Mouse (Mus musculus) hindbrain, embryonic 12.5 days (tissue): ENCODE data around the gene Abtb1. TPM values are rescaled to one million over a fixed set of nuclear protein-coding genes. Genes with fewer than 3 reads are reported as not detected.

Experiments
- ATAC-seq: fragments of 200-750 bp; cut with Nextera tagmentation; 2 replicates; pipeline ENCODE4 v1.8.0; 2017; ENCODE audit warnings: moderate TSS enrichment; ENCODE audit not compliant: low FRiP score
- H3K27ac ChIP-seq: fragments of 300-500 bp; sonication (generic); 2 replicates; pipeline ENCODE4 v1.5.1; 2016; ENCODE audit warnings: mild to moderate bottlenecking
- H3K27me3 ChIP-seq: fragments of 300-500 bp; sonication (generic); 2 replicates; pipeline ENCODE4 v1.6.1; 2016; ENCODE audit warnings: mild to moderate bottlenecking
- H3K36me3 ChIP-seq: fragments of 300-500 bp; sonication (generic); 2 replicates; pipeline ENCODE4 v1.6.1; 2016; ENCODE audit warnings: mild to moderate bottlenecking
- H3K4me1 ChIP-seq: fragments of 300-500 bp; sonication (generic); 2 replicates; pipeline ENCODE4 v1.6.1; 2016
- H3K4me2 ChIP-seq: fragments of 300-500 bp; sonication (generic); replicated peaks from 2 replicates; pipeline ENCODE4 v1.6.1; 2016; ENCODE audit warnings: mild to moderate bottlenecking
- H3K4me3 ChIP-seq: fragments of 300-500 bp; sonication (generic); 2 replicates; pipeline ENCODE4 v1.5.1; 2016; ENCODE audit warnings: mild to moderate bottlenecking
- H3K9ac ChIP-seq: fragments of 300-500 bp; sonication (generic); 2 replicates; pipeline ENCODE4 v1.6.1; 2016; ENCODE audit warnings: mild to moderate bottlenecking, moderate library complexity
- H3K9me3 ChIP-seq: fragments of 300-500 bp; sonication (generic); replicated peaks from 2 replicates; pipeline ENCODE4 v1.6.1; 2016; ENCODE audit warnings: mild to moderate bottlenecking
- WGBS: fragments of 180-500 bp; shearing (Covaris S2); methylation state at CpG from one replicate; pipeline ENCODE4 v1.1.7; 2016; 5-methylcytosine and 5-hydroxymethylcytosine counted together
- polyA plus RNA-seq: library from polyadenylated mRNA; unstranded; fragments of >200 nt; fragmentation: Nextera tagmentation; extraction: Ambion mirVana; gene quantifications from 2 replicates; pipeline ENCODE4 v1.2.1, GENCODE M21; 2016

The Abtb1 gene
- polyA plus RNA-seq, 1 experiment from 2014 or later, result 32.1 TPM

GRCm38 (mm10) chr6:88838613-88839012 lies 3.2 kb downstream of the Abtb1 start:
- Histone ChIP-seq H3K27me3 (no peaks in the 10 kb centered on the region), H3K36me3 (peaks cover 47% of the 10 kb centered on the region), H3K9me3 (no peaks in the 10 kb centered on the region), H3K27ac (no peak overlapping the region), H3K4me1 (peaks cover 23% of the 10 kb centered on the region), H3K4me2 (no peak overlapping the region), H3K4me3 (no peak overlapping the region), H3K9ac (no peak overlapping the region)
- 90% methylated on average over 10 of the region's 10 CpGs for WGBS
- no peak for ATAC-seq

DNA sequence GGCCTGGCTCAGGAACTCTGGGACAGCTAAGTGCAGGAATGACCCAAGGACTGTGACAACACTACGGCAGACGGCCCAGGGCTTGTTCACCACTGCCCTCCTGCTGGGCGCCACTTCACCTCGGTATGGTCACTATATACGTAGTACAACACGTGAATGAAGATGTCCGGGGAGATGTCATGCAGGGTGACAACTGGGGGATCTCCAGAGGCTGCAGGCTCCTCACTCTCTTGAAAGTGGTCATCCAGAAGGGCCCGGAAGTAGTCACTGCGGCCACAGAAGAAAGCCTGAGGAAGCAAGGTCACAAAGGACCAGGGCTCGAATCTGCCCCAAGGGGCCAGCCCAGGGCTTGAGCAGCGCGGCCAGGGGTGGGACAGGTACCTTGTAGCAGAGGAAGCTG lies 3.8 kb downstream of the Abtb1 start:
- no peak overlapping the region for H3K27ac ChIP-seq
- H3K4me2 ChIP-seq, result no peak overlapping the region
- ATAC-seq, result no peak
- WGBS, result 90% methylated on average over 12 of the region's 12 CpGs
- no peak overlapping the region for H3K9ac ChIP-seq
- no peaks in the 10 kb centered on the region for H3K9me3 ChIP-seq
- no peaks in the 10 kb centered on the region for H3K27me3 ChIP-seq
- peaks cover 46% of the 10 kb centered on the region for H3K36me3 ChIP-seq
- peaks cover 20% of the 10 kb centered on the region for H3K4me1 ChIP-seq
- no peak overlapping the region for H3K4me3 ChIP-seq

GRCm38 (mm10) chr6:88836178-88836819 lies 5.5 kb downstream of the Abtb1 start:
- Histone ChIP-seq H3K4me2 (no peak overlapping the region), H3K27me3 (no peaks in the 10 kb centered on the region), H3K36me3 (peaks cover 45% of the 10 kb centered on the region), H3K27ac (no peak overlapping the region), H3K4me3 (no peak overlapping the region), H3K9ac (no peak overlapping the region), H3K4me1 (peaks cover 14% of the 10 kb centered on the region), H3K9me3 (no peaks in the 10 kb centered on the region)
- ATAC-seq, result no peak
- WGBS, result 90% methylated on average over 28 of the region's 28 CpGs

GRCm38 (mm10) chr6:88835047-88835446 lies 6.7 kb downstream of the Abtb1 start:
- ATAC-seq, result no peak
- H3K36me3 ChIP-seq, result peaks cover 45% of the 10 kb centered on the region
- 73% methylated on average over 5 of the region's 5 CpGs for WGBS
- no peak overlapping the region for H3K27ac ChIP-seq
- no peak overlapping the region for H3K9ac ChIP-seq
- H3K4me1 ChIP-seq, result peaks cover 5% of the 10 kb centered on the region; the same call in 1 of the 2 replicates
- H3K4me2 ChIP-seq, result no peak overlapping the region
- no peaks in the 10 kb centered on the region for H3K27me3 ChIP-seq
- H3K4me3 ChIP-seq, result no peak overlapping the region
- H3K9me3 ChIP-seq, result no peaks in the 10 kb centered on the region

GRCm38 (mm10) chr6:88833340-88834140 lies 8.2 kb downstream of the Abtb1 start:
- H3K27ac ChIP-seq, result no peak overlapping the region
- no peaks in the 10 kb centered on the region for H3K9me3 ChIP-seq
- H3K4me1 ChIP-seq, result peaks cover 5% of the 10 kb centered on the region; the same call in 1 of the 2 replicates
- 81% methylated on average over 5 of the region's 5 CpGs for WGBS
- H3K4me3 ChIP-seq, result no peak overlapping the region
- no peaks in the 10 kb centered on the region for H3K27me3 ChIP-seq
- no peak overlapping the region for H3K9ac ChIP-seq
- no peak overlapping the region for H3K4me2 ChIP-seq
- peaks cover 34% of the 10 kb centered on the region for H3K36me3 ChIP-seq
- no peak for ATAC-seq

DNA sequence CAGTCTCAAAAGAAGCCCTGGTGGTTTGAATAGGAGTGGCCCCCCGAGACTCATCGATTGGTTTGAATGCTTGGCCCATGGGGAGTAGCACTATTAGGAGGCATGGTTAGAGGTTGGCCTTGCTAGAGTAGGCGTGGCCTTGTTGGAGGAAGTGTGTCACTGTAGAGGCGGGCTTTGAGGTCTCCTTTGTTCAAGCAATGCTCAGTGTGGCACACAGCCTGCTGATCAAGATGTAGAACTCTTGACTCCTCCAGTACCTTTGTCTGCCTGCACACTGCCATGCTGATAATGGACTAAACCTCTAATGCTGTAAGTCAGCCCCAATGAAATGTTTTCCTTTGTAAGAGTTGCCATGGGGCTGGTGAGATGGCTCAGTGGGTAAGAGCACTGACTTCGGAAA lies 9.1 kb downstream of the Abtb1 start:
- no peak overlapping the region for H3K4me3 ChIP-seq
- WGBS, result 78% methylated on average over 5 of the region's 5 CpGs
- H3K36me3 ChIP-seq, result peaks cover 26% of the 10 kb centered on the region
- H3K27me3 ChIP-seq, result no peaks in the 10 kb centered on the region
- H3K27ac ChIP-seq, result no peak overlapping the region
- no peaks in the 10 kb centered on the region for H3K9me3 ChIP-seq
- peak; percentile 33; the same call in 1 of the 2 replicates for ATAC-seq
- H3K4me2 ChIP-seq, result no peak overlapping the region
- no peak overlapping the region for H3K9ac ChIP-seq
- peaks cover 5% of the 10 kb centered on the region; the same call in 1 of the 2 replicates for H3K4me1 ChIP-seq

GRCm38 (mm10) chr6:88831456-88831855 lies 10.3 kb downstream of the Abtb1 start:
- peaks cover 13% of the 10 kb centered on the region for H3K4me1 ChIP-seq
- peaks cover 14% of the 10 kb centered on the region for H3K36me3 ChIP-seq
- H3K27me3 ChIP-seq, result no peaks in the 10 kb centered on the region
- WGBS, result 25% methylated on average over 8 of the region's 8 CpGs
- no peak overlapping the region for H3K4me2 ChIP-seq
- no peaks in the 10 kb centered on the region for H3K9me3 ChIP-seq
- H3K27ac ChIP-seq, result no peak overlapping the region
- H3K4me3 ChIP-seq, result no peak overlapping the region
- no peak overlapping the region for H3K9ac ChIP-seq
- ATAC-seq, result peak; percentile 29; the same call in 1 of the 2 replicates

DNA sequence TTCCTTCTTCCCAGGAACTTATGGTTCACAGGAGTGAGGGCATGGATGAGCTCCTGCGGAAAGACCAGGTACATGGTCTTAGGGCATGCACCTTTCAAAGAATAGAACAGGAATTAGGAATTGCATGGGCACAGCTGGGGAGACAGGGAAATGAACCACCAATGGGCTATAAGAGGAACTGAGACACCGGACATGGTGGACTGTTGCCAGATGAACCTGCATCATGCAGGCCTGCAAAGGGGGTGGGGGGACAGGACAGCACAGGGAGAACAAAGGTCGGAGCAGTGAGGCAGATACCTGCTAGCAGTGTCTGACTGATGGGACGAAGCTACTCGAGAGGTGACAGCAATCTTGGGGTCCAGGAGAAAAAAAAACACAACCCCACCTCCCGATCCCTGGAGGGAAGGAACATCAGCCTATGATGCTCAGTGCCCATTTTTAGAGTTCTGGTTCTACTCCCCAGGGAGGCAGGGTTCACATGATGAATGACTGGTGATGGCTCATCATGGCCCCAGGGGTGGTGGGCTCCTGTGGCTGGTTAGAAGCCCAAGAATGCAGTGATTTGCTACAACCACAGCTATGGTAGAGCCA lies 11.6 kb downstream of the Abtb1 start:
- no peak for ATAC-seq
- H3K4me2 ChIP-seq, result no peak overlapping the region

DNA sequence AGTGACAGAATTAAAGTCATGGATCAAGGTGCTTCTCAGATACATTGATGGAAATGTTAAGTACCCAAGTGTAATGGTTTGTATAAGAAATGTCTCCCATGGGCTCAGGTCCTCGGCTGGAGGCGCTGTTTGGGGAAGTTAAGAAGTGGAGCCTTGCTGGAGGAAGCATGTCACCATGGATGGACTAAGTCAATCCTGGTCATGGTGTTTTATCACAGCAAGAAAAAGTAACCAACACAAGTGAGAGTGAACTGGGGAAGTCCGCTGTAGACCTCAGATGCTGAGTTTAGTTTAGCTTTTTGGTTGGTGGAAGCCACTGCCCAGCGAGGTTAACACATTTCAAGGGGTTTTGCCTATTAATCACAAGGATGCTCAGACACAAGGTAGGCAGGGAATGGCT lies 12.2 kb downstream of the Abtb1 start:
- WGBS, result 89% methylated on average over 4 of the region's 4 CpGs
- H3K4me2 ChIP-seq, result no peak overlapping the region
- H3K4me3 ChIP-seq, result no peak overlapping the region
- ATAC-seq, result no peak
- no peaks in the 10 kb centered on the region for H3K36me3 ChIP-seq
- H3K27ac ChIP-seq, result no peak overlapping the region
- no peaks in the 10 kb centered on the region for H3K27me3 ChIP-seq
- peaks cover 14% of the 10 kb centered on the region for H3K4me1 ChIP-seq
- no peaks in the 10 kb centered on the region for H3K9me3 ChIP-seq
- H3K9ac ChIP-seq, result no peak overlapping the region

More for the DNA sequence above, 11.6 kb downstream of the Abtb1 start:
- WGBS, result 86% methylated on average over 6 of the region's 6 CpGs
- Histone ChIP-seq H3K4me3 (no peak overlapping the region), H3K27ac (no peak overlapping the region), H3K4me1 (peaks cover 14% of the 10 kb centered on the region), H3K36me3 (0 out of 2 replicates have a peak, but pooled peaks cover 3% of the 10 kb centered on the region), H3K27me3 (no peaks in the 10 kb centered on the region), H3K9ac (no peak overlapping the region), H3K9me3 (no peaks in the 10 kb centered on the region)

DNA sequence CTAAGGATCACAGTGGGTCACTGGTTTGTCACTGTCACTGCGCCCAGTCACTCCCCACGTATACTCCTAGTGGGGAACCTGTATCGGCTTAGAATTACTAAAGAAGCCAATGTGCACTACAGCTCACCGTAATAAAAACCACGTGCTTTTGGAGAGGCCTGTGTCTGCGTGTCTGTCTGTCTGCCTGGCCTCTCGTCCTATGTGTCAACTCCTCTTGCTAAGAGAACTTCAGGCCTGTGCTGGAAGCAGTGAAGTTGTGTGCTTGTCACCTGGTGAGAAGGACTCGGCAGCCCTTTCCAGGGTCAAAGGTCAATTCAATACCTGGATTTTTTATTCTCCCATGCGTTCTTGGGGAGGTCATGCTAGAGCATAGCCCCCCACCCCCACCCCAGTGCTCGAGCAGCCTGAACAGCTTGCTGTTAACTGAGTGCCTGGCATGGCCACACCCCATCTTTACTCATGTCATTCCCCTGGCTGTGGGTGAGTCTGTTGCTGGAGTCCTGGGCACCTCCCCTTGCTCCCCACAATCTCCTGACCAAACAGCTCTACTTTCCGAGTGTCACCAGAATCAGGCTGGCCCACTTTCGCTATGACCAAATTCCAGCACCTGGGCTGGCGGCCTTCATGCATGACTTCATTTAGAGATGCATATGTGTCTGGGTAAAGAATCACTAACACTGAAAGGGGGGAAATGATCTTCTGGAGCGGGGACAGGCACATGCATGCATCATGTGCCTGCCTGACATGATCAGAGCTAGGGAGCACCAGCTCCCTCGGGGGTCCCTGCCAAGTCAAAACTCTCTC lies 13.4 kb downstream of the Abtb1 start:
- WGBS, result 67% methylated on average over 15 of the region's 15 CpGs

DNA sequence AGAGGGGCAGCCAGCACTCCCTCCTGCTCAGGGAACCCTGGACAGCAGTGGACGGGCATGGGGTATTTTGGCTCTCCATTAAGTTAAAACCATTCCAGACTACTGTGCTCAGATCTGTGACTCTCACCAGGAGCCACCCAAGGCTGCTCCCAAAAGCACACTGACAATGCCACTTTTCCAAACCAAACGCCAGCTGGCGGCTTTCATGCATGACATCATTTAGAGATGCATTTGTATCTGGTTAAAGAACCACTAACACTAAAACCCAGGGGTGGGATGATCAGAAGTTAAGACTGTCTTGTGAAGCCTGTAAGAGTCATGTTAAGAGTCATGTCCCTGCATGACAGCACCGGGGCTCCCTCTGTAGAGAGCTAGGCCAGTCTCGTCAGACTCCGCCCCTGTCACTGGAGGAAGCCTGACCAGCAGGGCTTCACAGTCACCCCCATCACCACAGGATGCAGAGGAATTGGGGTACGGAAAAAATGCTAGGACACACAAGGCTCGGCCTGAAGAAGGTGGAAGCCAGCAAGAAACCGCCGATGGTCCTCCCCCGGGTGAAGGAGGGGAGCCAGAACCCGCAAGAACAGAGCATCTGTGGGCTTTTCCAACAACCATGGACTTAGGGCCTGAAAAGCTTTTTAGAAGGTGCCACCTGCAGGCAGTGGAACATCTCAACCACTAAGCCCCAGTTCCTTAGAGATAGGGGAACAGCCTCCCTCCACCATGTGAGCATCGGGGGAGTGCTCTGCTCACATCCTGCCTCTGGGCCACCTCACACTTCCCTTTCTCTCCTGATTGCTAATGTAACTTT lies 14.2 kb downstream of the Abtb1 start:
- Histone ChIP-seq H3K9ac (no peak overlapping the region), H3K4me3 (no peak overlapping the region), H3K27ac (no peak overlapping the region), H3K4me1 (peaks cover 12% of the 10 kb centered on the region), H3K9me3 (no peaks in the 10 kb centered on the region), H3K36me3 (no peaks in the 10 kb centered on the region), H3K27me3 (no peaks in the 10 kb centered on the region), H3K4me2 (no peak overlapping the region)
- no peak for ATAC-seq
- 58% methylated on average over 13 of the region's 13 CpGs for whole genome bisulfite sequencing

More for the DNA sequence above, 13.4 kb downstream of the Abtb1 start:
- no peak overlapping the region for H3K9ac ChIP-seq
- H3K9me3 ChIP-seq, result no peaks in the 10 kb centered on the region
- no peak overlapping the region for H3K27ac ChIP-seq
- no peak overlapping the region for H3K4me2 ChIP-seq
- H3K36me3 ChIP-seq, result no peaks in the 10 kb centered on the region
- H3K4me1 ChIP-seq, result peaks cover 12% of the 10 kb centered on the region
- no peaks in the 10 kb centered on the region for H3K27me3 ChIP-seq
- H3K4me3 ChIP-seq, result no peak overlapping the region
- no peak for ATAC-seq
